Mouse (Mus musculus): ENCODE data around the gene Tdp1.

Gene Tdp1

DNA sequence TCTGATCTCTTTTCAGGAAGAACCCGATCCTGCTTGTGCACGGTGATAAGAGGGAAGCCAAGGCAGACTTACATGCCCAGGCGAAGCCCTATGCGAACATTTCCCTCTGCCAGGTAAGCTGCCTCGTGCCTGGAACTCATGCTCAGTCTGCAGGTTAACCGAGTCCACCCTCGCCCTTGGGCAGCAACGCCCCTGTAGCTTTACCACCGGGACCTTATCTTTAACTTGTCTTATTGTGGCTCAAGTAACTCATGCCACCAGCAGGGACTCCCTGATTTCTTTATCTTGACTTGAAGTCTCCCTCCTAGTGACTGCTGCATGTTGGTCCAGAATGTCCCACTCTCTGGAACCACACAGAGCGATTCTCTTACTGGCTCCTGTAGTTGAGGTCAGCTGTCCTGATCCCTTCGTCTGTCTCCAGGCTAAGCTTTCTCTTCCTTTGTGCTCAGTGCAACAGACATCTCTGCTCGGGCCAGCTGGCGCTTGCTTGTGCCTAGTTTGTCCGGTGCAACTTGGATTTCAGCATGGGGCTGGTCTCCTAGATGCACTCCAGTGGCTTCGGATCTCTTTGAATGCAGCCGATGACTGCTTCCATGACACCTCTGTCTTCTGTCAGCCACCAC lies 14.0 kb downstream of the Tdp1 start:
- no peak for DNase-seq (ENCODE audit: low spot score in 2 of 2)

GRCm38 (mm10) chr12:99899991-99900390 lies 15.7 kb downstream of the Tdp1 start:
- no peak for DNase-seq (ENCODE audit: low spot score in 2 of 2)

DNA sequence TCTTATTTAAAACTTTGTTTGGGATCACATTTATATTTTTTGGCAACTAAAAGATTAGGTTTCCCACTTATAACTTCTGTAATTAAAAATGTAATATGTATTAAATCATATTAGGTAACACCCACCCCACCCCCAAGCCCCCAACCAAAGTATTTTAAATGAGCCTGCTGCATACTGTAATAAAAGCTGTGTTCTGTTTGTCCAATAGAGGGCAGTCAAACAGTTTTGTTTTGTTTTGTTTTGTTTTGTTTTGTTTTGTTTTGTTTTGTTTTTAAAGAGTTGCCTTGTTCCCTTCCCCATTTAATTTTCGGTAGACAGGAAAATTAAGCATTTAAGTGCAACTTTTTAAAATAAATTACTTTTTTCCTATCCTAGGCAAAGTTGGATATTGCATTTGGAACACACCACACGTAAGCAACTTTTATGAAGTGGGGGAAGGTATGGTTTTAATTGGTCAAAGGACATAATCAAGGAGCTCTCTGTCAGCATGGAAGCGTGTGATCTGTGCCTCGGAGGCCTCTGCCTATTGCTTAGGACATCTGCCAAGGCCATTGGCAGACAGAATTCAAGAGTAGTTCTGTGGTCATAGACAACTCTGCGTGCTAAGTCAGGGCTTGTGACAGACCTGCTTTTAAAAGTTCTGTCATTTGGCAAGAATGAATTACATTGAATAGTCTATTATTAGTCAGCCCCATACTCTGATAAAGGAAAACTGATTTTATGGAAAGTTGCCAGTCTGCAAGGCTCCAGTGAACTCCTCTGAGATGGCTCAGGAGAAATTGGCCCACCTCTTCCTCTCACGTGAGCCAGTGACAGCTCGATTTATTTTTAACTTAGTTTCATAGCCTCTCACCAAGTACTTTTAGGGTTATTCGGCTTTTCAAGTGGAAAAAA lies 17.9 kb downstream of the Tdp1 start:
- DNase-seq (ENCODE audit: low spot score in 2 of 2): no peak

GRCm38 (mm10) chr12:99902867-99903370 lies 18.6 kb downstream of the Tdp1 start:
- DNase-seq (ENCODE audit: low spot score in 2 of 2): no peak

DNA sequence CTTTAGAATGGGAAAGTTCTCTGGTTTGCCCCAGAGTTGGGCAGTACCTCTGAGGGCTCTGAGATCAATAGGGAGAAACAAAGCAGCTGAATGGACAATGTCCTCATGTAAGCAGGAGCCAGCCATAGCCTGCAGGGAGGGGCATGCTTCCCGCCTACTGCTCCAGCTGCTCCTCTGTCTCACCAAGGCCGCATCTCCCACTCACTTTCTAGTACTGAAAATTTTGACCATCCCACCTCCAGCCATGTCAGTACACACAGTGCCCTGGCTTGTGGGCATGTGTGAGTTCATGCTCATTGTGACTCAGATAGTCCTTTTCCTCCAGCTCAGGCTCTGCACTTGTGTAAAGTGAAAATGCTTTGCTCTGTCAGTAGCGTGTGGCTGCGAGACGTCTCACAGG lies 20.2 kb downstream of the Tdp1 start:
- no peak for DNase-seq (ENCODE audit: low spot score in 2 of 2)

- no peak for DNase-seq (ENCODE audit: low spot score in 2 of 2)
These were observed 27.1 kb downstream of the Tdp1 start for GRCm38 (mm10) chr12:99911466-99911865.

DNA sequence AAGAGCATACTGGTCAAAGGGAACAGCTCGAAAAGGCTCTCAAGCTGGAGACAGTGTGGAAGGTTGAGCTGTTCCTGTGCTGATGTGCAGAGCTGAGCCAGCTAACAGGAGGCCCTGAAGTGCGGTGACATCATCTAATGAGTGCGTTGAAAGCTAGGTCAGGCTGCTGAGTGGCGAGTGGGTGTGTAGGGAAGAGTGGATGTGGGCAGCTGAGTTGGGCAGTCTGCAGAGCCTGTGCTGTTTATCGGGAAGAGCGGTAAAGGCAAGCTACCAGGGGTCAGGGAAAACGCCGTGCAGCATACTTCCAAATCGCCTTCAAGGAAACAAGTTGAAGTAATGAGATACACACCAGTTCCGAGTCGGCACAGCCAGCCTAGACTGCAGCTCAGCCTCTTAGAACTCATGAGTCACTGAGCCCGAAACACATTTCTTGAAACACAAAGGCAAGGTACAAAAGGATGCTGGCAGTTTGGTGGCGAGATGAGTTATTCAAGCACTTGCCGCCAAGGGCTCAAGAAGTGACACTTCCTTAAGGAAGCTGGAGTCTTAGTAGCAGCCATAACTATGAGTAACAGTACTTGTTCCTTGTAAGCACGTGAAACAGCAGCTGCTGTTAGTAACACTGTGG lies 33.6 kb downstream of the Tdp1 start:
- peak; percentile 60 to 73 for DNase-seq (ENCODE audit: low spot score in 2 of 2)

DNA sequence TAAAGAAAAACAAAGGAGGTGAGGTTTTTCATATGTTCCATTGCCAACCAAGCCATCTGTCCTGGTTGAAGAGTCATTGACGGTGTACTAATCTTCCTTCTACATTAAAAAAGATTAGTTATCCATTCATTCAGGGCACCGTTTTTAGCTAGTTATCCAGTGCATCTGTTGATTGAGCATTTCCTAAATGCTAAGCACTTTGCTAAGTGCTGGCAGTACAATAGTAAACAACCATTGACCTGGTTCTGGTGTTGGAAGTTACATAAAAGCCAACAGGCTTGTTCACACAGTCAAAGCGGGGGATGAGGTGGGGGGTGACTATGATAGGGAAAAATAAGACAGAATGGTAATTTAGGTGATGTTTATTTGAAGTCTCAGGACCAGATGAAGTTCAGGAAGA lies 35.3 kb downstream of the Tdp1 start:
- DNase-seq (ENCODE audit: low spot score in 2 of 2): no peak

GRCm38 (mm10) chr12:99921045-99921444 lies 36.7 kb downstream of the Tdp1 start:
- DNase-seq (ENCODE audit: low spot score in 2 of 2): no peak

- peak in 1 of 2 experiments; percentile 41 for DNase-seq (ENCODE audit: low spot score in 2 of 2)
These were observed 38.9 kb downstream of the Tdp1 start for GRCm38 (mm10) chr12:99923131-99923606.

DNA sequence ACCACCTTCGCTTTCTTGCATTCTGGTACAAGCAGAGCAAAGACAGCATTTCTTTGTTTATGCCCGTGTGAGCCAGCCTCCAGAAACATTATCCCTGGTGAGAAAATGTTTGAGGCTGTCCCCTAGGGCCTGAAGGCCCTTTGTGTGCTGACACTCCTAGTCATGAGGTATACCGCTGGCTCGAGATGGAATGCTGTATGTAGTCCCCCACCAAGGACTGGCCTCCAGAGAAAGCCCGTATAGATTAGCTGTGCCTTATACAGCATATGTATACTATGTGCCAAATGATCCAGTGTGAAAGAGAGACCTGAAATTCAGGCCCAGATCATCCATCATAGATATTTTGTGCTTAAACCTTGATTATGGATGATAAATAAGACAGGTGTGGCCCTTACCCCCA lies 39.4 kb downstream of the Tdp1 start:
- DNase-seq (ENCODE audit: low spot score in 2 of 2): no peak

DNA sequence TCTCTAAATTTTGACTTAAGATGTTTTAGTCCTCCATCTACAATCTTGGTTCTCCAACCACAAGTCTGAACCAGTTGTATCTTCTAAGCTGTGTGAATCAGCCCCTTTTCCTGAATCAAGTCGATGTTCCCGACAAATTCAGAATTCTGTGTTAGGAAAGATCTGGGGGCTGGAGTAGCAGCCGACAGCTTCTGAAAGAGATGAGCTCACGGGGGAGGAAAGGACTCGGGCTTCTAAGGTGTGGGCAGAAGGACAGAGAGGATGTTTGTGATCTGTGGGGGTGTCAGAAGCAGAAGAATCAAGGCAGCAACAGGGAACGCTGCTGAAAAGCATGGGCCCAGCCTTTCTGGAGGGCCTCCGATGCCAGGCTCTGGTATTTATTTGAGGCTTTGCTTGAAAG lies 44.0 kb downstream of the Tdp1 start:
- peak; percentile 46 to 78 for DNase-seq (ENCODE audit: low spot score in 2 of 2)

DNA sequence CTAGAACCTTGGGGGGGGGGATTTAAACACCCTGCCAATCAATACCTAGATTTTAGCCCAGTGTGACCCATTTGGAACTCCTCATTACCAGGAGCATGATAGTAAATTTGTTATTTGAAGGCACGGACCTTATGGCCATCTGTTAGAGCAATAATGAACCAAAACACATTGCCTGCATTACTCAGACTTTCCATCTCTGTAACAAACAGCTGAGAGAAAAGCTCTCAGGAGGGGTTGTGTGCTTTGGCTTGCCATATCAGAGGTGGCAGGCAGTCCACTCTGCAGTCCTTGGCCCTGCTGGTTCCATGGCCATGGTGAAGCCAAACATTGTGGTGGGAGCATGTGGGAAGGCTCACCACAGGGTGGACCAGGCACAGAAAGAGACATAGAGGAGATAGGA lies 44.8 kb downstream of the Tdp1 start:
- DNase-seq (ENCODE audit: low spot score in 2 of 2): no peak

- DNase-seq (ENCODE audit: low spot score in 2 of 2): peak in 1 of 2 experiments; percentile 27
These were observed 47.9 kb downstream of the Tdp1 start for GRCm38 (mm10) chr12:99932245-99932644.

- no peak for DNase-seq (ENCODE audit: low spot score in 2 of 2)
These were observed 49.3 kb downstream of the Tdp1 start for GRCm38 (mm10) chr12:99933630-99934029.

- DNase-seq (ENCODE audit: low spot score in 2 of 2): no peak
These were observed 51.1 kb downstream of the Tdp1 start for GRCm38 (mm10) chr12:99935403-99935802.

GRCm38 (mm10) chr12:99938476-99938875 lies 54.2 kb downstream of the Tdp1 start:
- DNase-seq (ENCODE audit: low spot score in 2 of 2): no peak

GRCm38 (mm10) chr12:99939179-99939578 lies 54.9 kb downstream of the Tdp1 start:
- DNase-seq (ENCODE audit: low spot score in 2 of 2): no peak

DNA sequence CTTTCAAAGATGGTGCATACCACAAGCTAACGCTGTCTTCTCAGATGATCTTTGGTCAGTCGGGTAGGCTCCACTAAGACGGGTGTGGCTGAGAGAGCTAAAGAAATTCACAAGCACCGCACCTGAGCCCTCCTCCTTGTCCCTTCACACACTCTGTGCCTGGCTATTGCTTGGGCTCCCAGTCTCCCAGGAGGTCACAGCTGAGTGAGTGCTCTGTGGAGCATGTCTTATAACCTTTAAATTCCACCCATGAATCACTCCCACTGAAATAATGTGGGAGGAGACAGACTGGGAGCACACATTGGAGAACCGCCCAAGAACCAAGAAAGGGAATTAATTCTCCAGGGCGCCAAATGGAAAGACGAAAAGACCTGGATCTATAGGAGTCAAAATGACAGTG lies 56.4 kb downstream of the Tdp1 start:
- DNase-seq (ENCODE audit: low spot score in 2 of 2): no peak

DNA sequence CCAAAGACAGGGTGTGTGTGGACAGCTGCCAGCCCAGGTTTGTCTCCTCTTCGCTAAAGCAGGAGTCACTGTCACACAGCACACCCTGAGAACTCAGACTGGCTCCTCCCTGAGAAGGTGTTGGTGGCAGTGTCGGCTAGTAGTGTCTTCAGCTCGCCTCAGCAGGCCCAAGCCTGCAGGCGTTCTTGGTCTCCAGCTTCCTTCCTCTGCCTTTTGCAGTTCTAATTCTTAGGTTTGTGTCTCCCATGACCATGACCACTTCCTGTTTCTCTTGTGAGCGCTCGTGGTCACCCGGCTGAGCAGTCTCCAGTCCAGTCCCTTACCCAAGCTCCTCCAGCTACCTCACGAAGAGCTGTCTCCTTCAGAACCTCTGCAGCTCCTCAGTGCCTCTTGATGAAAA lies 58.1 kb downstream of the Tdp1 start:
- DNase-seq (ENCODE audit: low spot score in 2 of 2): no peak

DNA sequence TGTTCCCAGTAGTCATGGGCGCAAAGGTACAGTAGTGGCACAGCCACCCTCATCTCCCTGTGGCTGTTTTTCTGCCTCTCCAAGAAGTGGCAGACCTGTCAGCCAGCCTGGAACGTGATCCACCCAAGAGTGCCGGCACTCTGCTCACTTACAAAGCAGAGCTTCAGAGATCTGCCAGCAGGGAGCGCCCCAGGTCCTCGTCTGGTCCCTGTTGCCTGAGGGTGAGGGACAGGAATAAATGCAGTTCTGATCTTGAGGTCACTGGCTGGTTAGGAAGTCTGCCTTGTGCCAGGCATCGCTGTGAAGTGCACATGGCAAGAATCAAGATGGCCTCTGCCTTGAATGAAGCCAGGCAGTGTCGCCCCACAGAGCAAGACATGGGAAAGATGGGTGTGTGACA lies 68.6 kb downstream of the Tdp1 start:
- peak in 1 of 2 experiments; percentile 39 for DNase-seq (ENCODE audit: low spot score in 2 of 2)

DNA sequence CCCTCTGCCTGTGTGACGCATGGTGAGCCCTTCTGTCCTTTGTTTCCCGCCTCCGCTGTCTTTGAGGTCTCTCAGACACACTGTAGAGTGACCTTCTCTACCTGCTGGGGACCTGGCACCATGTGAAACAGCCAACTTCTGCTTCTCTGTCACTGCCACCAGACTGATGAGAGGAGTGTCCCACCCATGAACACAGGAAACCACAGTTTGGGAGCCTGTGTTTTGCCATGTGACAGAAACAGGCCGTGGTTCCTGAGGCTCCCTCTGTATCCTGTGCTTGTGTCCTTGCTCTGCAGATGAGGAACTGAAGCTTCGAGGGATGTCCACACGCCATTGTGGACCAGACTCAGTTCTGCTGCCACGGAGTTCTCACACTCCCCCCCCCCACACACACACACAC lies 72.1 kb downstream of the Tdp1 start:
- DNase-seq (ENCODE audit: low spot score in 2 of 2): no peak
